Comparison of ENCODE assay signal across 21 mouse cellular contexts in genomic region chr14:24009978-24010377, GRCm38 (mm10). TPM values are rescaled to one million over a fixed set of nuclear protein-coding genes. Genes with fewer than 3 reads are reported as not detected.
A peak's percentile ranks its signal among the peaks of the same experiment; 100 is the strongest.
DNase-seq lines count a peak whose midpoint lies in the region; ATAC-seq and TF ChIP-seq lines count a peak whose summit lies in the region.
"Had no signal": no experiment of that assay in that cellular context is flagged by ENCODE, and none has a peak within 500 bp of the region (broad histone marks: within the 10 kb centered on the region; RNA-seq: fewer than 3 reads in every experiment).

No protein-coding gene starts in this region.

- H3K27me3 ChIP-seq in forebrain, postnatal 0 days (ENCODE audit: insufficient read depth, low read length): no peaks in the 10 kb centered on the region
- peaks cover 30% of the 10 kb centered on the region for H3K27me3 ChIP-seq in forebrain, embryonic 10.5 days (ENCODE audit: poor library complexity, severe bottlenecking)
- H3K27me3 ChIP-seq in stomach, postnatal 0 days (ENCODE audit: control insufficient read depth, insufficient read depth, low read length): peaks cover 4% of the 10 kb centered on the region; the same call in 1 of the 2 replicates
- H3K27me3 ChIP-seq: CH12.LX had no signal

- H3K36me3 ChIP-seq in forebrain, postnatal 0 days (ENCODE audit: insufficient read depth): no peaks in the 10 kb centered on the region
- H3K36me3 ChIP-seq in forebrain, embryonic 10.5 days (replicated peaks): no peaks in the 10 kb centered on the region
- no peaks in the 10 kb centered on the region for H3K36me3 ChIP-seq in stomach, postnatal 0 days (ENCODE audit: control insufficient read depth, insufficient read depth, low read length)
- H3K36me3 ChIP-seq: embryonic facial prominence, embryonic 12.5 days; heart, embryonic 15.5 days; hindbrain, embryonic 13.5 days had no signal

- H3K9ac ChIP-seq in forebrain, postnatal 0 days: no peak overlapping the region
- no peak overlapping the region for H3K9ac ChIP-seq in stomach, postnatal 0 days (ENCODE audit: low read length)
- H3K9ac ChIP-seq: embryonic facial prominence, embryonic 12.5 days; forebrain, embryonic 13.5 days; heart, embryonic 15.5 days; hindbrain, embryonic 13.5 days had no signal

- no peak overlapping the region for H3K4me2 ChIP-seq in forebrain, postnatal 0 days (ENCODE audit: low read depth)
- H3K4me2 ChIP-seq in stomach, postnatal 0 days (replicated peaks; ENCODE audit: low read depth): no peak overlapping the region
- H3K4me2 ChIP-seq: embryonic facial prominence, embryonic 12.5 days; forebrain, embryonic 13.5 days; heart, embryonic 11.5 days; heart, embryonic 15.5 days; hindbrain, embryonic 13.5 days had no signal

- no peak overlapping the region for H3K27ac ChIP-seq in forebrain, postnatal 0 days (ENCODE audit: low read depth, low read length)
- no peak overlapping the region for H3K27ac ChIP-seq in forebrain, embryonic 10.5 days
- no peak overlapping the region for H3K27ac ChIP-seq in layer of hippocampus, adult 2 months
- no peak overlapping the region for H3K27ac ChIP-seq in stomach, postnatal 0 days (replicated peaks)
- H3K27ac ChIP-seq: embryonic facial prominence, embryonic 12.5 days; forebrain, embryonic 13.5 days; heart, adult 2 months; heart, embryonic 15.5 days; hindbrain, embryonic 13.5 days had no signal

- TF ChIP-seq CTCF in forebrain, postnatal 0 days (IDR thresholded peaks at IDR 0.05; ENCODE audit: low read depth): peak; percentile 54
- peak; percentile 72 for TF ChIP-seq CTCF in layer of hippocampus, adult 2 months (conservative IDR thresholded peaks at IDR 0.05)
- peak; percentile 13; the same call in 1 of the 2 replicates for TF ChIP-seq CTCF in stomach, postnatal 0 days (IDR thresholded peaks at IDR 0.05; ENCODE audit: low read depth)

- no peak for TF ChIP-seq EP300 in stomach, postnatal 0 days (optimal IDR thresholded peaks at IDR 0.05)

- WGBS in forebrain, postnatal 0 days: 81% methylated on average over 1 of the region's 1 CpGs
- 85% methylated on average over 1 of the region's 1 CpGs for WGBS in forebrain, embryonic 10.5 days
- WGBS in stomach, postnatal 0 days: 71% methylated on average over 1 of the region's 1 CpGs

- ATAC-seq in forebrain, postnatal 0 days: no peak
- ATAC-seq in stomach, postnatal 0 days (ENCODE audit: low FRiP score, low TSS enrichment): no peak
- ATAC-seq: forebrain, embryonic 13.5 days had no signal

- no peaks in the 10 kb centered on the region for H3K9me3 ChIP-seq in forebrain, postnatal 0 days (ENCODE audit: low read length)
- H3K9me3 ChIP-seq in forebrain, embryonic 10.5 days: no peaks in the 10 kb centered on the region
- no peaks in the 10 kb centered on the region for H3K9me3 ChIP-seq in stomach, postnatal 0 days (ENCODE audit: control insufficient read depth, low read length)
- H3K9me3 ChIP-seq: embryonic facial prominence, embryonic 12.5 days; forebrain, embryonic 13.5 days; heart, embryonic 15.5 days; hindbrain, embryonic 13.5 days had no signal

- no peak overlapping the region for H3K4me3 ChIP-seq in forebrain, postnatal 0 days (ENCODE audit: low read depth, low read length)
- no peak overlapping the region for H3K4me3 ChIP-seq in forebrain, embryonic 10.5 days
- H3K4me3 ChIP-seq in layer of hippocampus, adult 2 months: no peak overlapping the region
- no peak overlapping the region for H3K4me3 ChIP-seq in stomach, postnatal 0 days (ENCODE audit: low read depth, low read length)
- H3K4me3 ChIP-seq: embryonic facial prominence, embryonic 12.5 days; forebrain, embryonic 13.5 days; heart, adult 2 months; heart, embryonic 15.5 days; hindbrain, embryonic 13.5 days had no signal

- peak; percentile 25 for DNase-seq in forebrain, postnatal 0 days
- DNase-seq in forebrain, embryonic 10.5 days (ENCODE audit: extremely low spot score, low spot score): no peak
- DNase-seq in layer of hippocampus, adult 2 months (ENCODE audit: low spot score in 2 of 2): no peak
- no peak for DNase-seq in layer of hippocampus, adult 11-12 months (ENCODE audit: low spot score)
- DNase-seq in 3T3-L1 (ENCODE audit: low read depth, low spot score) (peak; percentile 1), MN1 (ENCODE audit: low spot score) (no peak)
- no peak for DNase-seq in stomach, postnatal 0 days (ENCODE audit: low spot score)
- DNase-seq: adrenal gland, adult 8-10 months; cerebellum, adult 11-12 months; cerebellum, adult 9-10 months; cerebellum, postnatal 25 days; gastrocnemius, postnatal 14 days; heart, adult 2 months; heart, postnatal 14 days had no signal

- H3K4me1 ChIP-seq in forebrain, postnatal 0 days (ENCODE audit: insufficient read depth): no peaks in the 10 kb centered on the region
- peaks cover 8% of the 10 kb centered on the region for H3K4me1 ChIP-seq in forebrain, embryonic 10.5 days
- H3K4me1 ChIP-seq in stomach, postnatal 0 days (replicated peaks; ENCODE audit: control insufficient read depth, insufficient read depth): no peaks in the 10 kb centered on the region

RNA-seq across cellular contexts. Expression of gene Kcnma1, which starts 4.3 kb away (rescaled TPM):
- 32.1 and 35.8 TPM in 2 replicates for total RNA-seq in forebrain, postnatal 0 days (2014; rRNA removed)
- polyA plus RNA-seq in forebrain, postnatal 0 days (2015; fragmentation: Nextera tagmentation; extraction: Ambion mirVana): 10.9 and 18.7 TPM in 2 replicates
- 0.16 and 0.32 TPM in 2 replicates for polyA plus RNA-seq in forebrain, embryonic 10.5 days (2016; fragmentation: Nextera tagmentation; extraction: Ambion mirVana)
- total RNA-seq in layer of hippocampus, adult 2 months (2021): 100 to 1,000 TPM; 141 to 145 TPM
- 9.1 and 13.3 TPM in 2 replicates for polyA plus RNA-seq in stomach, postnatal 0 days (2015; fragmentation: Nextera tagmentation; extraction: Ambion mirVana)
- total RNA-seq: hematopoietic stem cell, adult 5-6 weeks had no signal

Comparison
In these comparisons a context has a peak if more than half of its experiments do, and no peak if none do; other contexts are left out.
1. DNase-seq: peak in forebrain, postnatal 0 days (single experiment) and 3T3-L1 (single experiment); none in forebrain, embryonic 10.5 days (single experiment), layer of hippocampus, adult 2 months (0 of 2), layer of hippocampus, adult 11-12 months (single experiment), stomach, postnatal 0 days (single experiment) and MN1 (single experiment).
2. CTCF ChIP-seq: peak in every context shown above with its lines; median percentile 72 in layer of hippocampus, adult 2 months; 54 in forebrain, postnatal 0 days; 13 in stomach, postnatal 0 days.